Mouse (Mus musculus) G1E (cell line): ENCODE results near the gene Dnah17. TPM values are rescaled to one million over a fixed set of nuclear protein-coding genes. Genes with fewer than 3 reads are reported as not detected.

Source experiments
- ATAC-seq: 2 replicates; pipeline ENCODE4 v1.8.0; 2016; ENCODE audit warnings: mild to moderate bottlenecking; ENCODE audit not compliant: insufficient number of reproducible peaks, poor library complexity, low FRiP score, severe bottlenecking; ENCODE audit errors: extremely low read depth
- DNase-seq: peaks from one replicate; pipeline ENCODE4 v3.0.0; 2012; ENCODE audit warnings: low spot score
- H3K27me3 ChIP-seq: 2 replicates; pipeline ENCODE4 v1.6.1; 2012; ENCODE audit warnings: mild to moderate bottlenecking, low read length, inconsistent platforms; ENCODE audit not compliant: insufficient read depth
- H3K36me3 ChIP-seq: replicated peaks from 2 replicates; pipeline ENCODE3; 2012; ENCODE audit warnings: mild to moderate bottlenecking, inconsistent platforms
- H3K4me1 ChIP-seq: 2 replicates; pipeline ENCODE4 v1.6.1; 2012; ENCODE audit warnings: low read depth, low read length, inconsistent platforms, mixed read lengths; ENCODE audit not compliant: insufficient read depth
- H3K4me3 ChIP-seq: 2 replicates; pipeline ENCODE4 v1.5.1; 2012; ENCODE audit warnings: low read depth, mild to moderate bottlenecking, inconsistent platforms, low read length, moderate library complexity, mixed read lengths
- H3K9me3 ChIP-seq: replicated peaks from 2 replicates; pipeline ENCODE4 v1.6.1; 2012; ENCODE audit warnings: inconsistent platforms
- CTCF ChIP-seq: IDR thresholded peaks from 2 replicates; pipeline ENCODE4 v1.5.1; 2012; ENCODE audit warnings: low read depth, low read length, inconsistent platforms, mixed read lengths
- GATA1 ChIP-seq: IDR thresholded peaks from 2 replicates; pipeline ENCODE4 v1.6.1; 2012; ENCODE audit warnings: borderline replicate concordance, low read length, inconsistent platforms, mixed read lengths
- GATA2 ChIP-seq: IDR thresholded peaks from 2 replicates; pipeline ENCODE4 v1.6.1; 2012; ENCODE audit warnings: low read depth, low read length, inconsistent platforms, borderline replicate concordance
- POLR2AphosphoS5 ChIP-seq: IDR thresholded peaks from 2 replicates; pipeline ENCODE4 v1.6.1; 2012; ENCODE audit warnings: low read depth, low read length, inconsistent platforms; ENCODE audit not compliant: insufficient replicate concordance
- TAL1 ChIP-seq: conservative IDR thresholded peaks from 2 replicates; pipeline ENCODE4 v1.6.1; 2012; ENCODE audit warnings: low read depth, low read length, inconsistent platforms, mixed read lengths
- polyA plus RNA-seq: library from polyadenylated mRNA; stranded (reverse); fragments of >175 nt; gene quantifications from 2 replicates; pipeline ENCODE4 v1.2.3, GENCODE M21; 2012
- total RNA-seq, 2 experiments: library from RNA; stranded (forward) in 1 of 2; stranded (reverse) in 1 of 2; fragments of 200-1000 nt in 1 of 2; fragments of >200 nt in 1 of 2; fragmentation: Nextera tagmentation in 1 of 2; gene quantifications; 2 replicates each; pipeline ENCODE4 v1.2.3; 2014 to 2017

Gene Dnah17
- total and polyA plus RNA-seq, 3 experiments = 0.11 TPM; not detected in 2

DNA sequence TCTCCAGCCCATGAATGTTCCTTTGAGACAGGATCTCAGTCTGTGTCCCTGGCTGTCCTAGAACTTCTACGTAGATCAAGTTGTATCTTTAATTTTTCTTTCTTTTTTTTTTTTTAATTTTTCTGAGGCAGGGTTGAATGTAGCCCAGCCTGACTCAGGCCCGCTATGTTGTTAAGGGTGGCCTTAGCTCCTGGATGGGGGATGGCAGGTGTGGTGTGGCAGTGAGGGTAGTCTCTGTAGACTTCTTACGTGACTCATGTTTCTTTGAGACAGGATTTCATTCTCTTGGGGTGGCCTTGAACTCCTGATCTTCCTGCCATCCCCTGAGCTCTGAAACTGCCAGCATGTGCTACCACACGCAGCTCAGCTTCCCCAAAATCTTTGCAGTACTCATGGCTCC lies 141.2 kb downstream of the Dnah17 start:
- ATAC-seq = no peak
- TF ChIP-seq GATA1 (no peak), TAL1 (no peak), GATA2 (no peak), CTCF (no peak), POLR2AphosphoS5 (no peak)
- H3K36me3 ChIP-seq = peaks cover 38% of the 10 kb centered on the region
- no peak for DNase-seq
- H3K9me3 ChIP-seq = no peaks in the 10 kb centered on the region
- H3K27me3 ChIP-seq = no peaks in the 10 kb centered on the region
- peaks cover 74% of the 10 kb centered on the region for H3K4me1 ChIP-seq
- H3K4me3 ChIP-seq = peak overlapping the region; percentile 18; the same call in 1 of the 2 replicates

DNA sequence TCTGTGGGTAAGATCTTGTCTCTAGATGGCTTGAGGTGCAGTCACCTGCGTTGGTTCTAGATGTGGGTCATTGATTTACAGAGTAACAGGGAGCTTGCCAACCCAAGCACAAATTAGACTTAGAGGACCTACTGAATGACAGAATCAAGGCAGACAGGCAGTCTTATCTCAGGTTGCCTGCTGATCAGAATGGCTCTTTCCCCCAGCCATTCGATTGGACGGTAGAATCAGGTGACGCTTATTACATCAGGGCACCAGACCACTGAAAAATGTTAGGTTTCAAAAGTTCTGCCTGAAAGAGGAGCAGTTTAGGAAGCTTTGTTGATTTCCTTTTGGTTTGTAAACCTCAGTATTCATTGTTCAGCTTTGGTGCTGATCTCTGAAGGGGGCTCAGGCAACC lies 142.5 kb downstream of the Dnah17 start:
- TF ChIP-seq GATA2 (no peak), TAL1 (0 out of 2 replicates have a peak, but pooled peaks have one; percentile 35)
- H3K4me1 ChIP-seq = peaks cover 62% of the 10 kb centered on the region
- H3K4me3 ChIP-seq = peak overlapping the region; percentile 95
- H3K36me3 ChIP-seq = peaks cover 28% of the 10 kb centered on the region
- no peaks in the 10 kb centered on the region for H3K9me3 ChIP-seq
- H3K27me3 ChIP-seq = peaks cover 8% of the 10 kb centered on the region
- DNase-seq = peak; percentile 77
- ATAC-seq = peak; percentile 78

DNA sequence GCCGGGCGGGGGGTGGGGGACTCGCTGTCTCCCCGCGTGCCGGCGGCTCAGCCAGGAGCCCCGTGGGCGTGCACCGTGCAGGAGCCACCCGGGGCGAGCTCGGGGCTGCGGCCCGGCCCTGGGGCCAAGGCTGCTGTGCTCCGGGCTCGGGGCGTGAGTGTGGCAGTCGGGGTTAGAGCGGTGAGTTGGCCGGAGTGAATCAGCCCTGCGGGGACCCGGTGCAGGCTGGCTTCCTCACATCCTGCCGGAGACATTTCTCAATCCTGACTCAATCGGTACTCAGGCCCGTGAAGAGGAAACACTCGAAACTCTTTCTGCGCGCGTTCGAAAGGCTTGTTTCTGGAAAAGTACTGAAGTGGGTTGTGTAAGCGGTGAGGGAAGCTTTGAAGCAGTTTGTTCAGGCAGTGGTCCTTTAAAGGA lies 143.4 kb downstream of the Dnah17 start:
- Histone ChIP-seq H3K9me3 (no peaks in the 10 kb centered on the region), H3K4me3 (peak overlapping the region; percentile 95), H3K4me1 (peaks cover 52% of the 10 kb centered on the region), H3K36me3 (peaks cover 18% of the 10 kb centered on the region), H3K27me3 (peaks cover 18% of the 10 kb centered on the region)
- TF ChIP-seq CTCF (no peak), TAL1 (no peak), GATA1 (no peak), GATA2 (no peak), POLR2AphosphoS5 (no peak)
- ATAC-seq = no peak
- DNase-seq = no peak

DNA sequence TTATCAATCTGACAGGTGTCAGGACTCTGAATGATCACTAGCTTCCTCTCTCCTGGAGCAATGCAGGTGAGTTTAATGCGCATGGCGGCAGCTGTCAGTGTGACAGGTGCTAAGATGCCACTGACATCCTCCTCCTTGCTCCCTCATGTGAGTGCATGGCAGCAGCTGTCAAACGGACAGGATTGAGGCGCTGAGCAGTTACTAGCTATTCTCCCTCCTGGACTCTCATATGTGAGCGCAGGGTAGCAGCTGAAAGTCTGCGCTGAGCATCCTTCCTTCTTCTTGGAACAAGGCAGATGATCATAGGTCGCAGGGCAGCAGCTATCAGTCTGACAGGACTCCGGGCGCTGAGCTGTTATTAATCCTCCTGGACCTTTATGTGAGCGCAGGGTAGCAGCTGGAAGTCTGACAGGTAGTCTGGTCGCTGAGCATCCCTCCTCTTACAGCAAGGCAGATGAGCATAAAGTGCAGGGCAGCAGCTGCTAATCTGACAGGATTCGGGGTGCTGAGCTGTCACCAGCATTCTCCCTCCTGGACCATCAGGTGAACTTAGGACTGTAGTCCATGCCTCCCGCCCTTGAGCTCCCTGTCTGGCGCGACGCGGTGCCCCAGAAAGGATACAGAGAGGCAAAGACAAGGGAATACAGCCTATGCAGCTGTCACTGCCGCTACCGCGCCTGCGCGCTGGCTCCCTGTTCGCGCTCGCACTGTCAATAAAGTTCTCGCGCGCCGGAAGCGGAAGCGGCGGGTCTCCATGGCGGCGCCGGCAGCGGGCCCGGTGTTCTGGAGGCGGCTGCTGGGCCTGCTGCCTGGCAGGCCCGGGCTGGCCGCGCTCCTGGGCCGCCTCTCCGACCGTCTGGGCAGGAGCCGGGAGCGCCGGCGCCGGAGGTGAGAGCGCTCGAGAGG lies 144.1 kb downstream of the Dnah17 start, which contains the start of gene Pgs1:
Gene Pgs1, plus strand, starts transcription at position 167 of the 906 bp plus-strand sequence.
- DNase-seq (peak; percentile 59), ATAC-seq (peak; percentile 47)
- Histone ChIP-seq H3K27me3 (peaks cover 22% of the 10 kb centered on the region), H3K4me1 (peaks cover 46% of the 10 kb centered on the region), H3K9me3 (no peaks in the 10 kb centered on the region), H3K4me3 (peak within 1 kb of the TSS; percentile 95), H3K36me3 (peaks cover 12% of the 10 kb centered on the region)
- TF ChIP-seq GATA2 = no peak
- no peak for TF ChIP-seq GATA1
- TF ChIP-seq CTCF = no peak

DNA sequence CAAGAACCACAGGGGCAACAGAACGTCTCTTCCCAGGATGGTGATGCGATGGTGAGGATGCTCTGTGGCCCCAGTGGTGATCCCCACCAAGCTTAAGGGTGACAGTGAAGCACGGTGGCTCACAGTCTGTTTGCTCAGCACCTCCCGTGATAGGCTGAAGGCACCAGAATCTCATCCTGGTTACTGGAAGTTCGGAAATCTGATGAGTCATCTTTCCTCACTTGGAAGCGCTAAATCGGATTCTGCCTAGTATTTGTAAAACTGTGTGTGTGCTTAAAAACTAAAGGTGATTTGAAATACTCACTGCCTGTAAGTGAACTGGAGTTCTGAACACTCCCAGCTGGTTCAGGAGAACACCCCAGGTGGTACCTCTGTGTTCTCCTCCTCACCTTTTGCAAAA lies 146.7 kb downstream of the Dnah17 start:
- no peak overlapping the region for H3K4me3 ChIP-seq
- H3K4me1 ChIP-seq = peaks cover 21% of the 10 kb centered on the region
- H3K27me3 ChIP-seq = peaks cover 45% of the 10 kb centered on the region
- ATAC-seq (no peak), DNase-seq (no peak)
- H3K9me3 ChIP-seq = no peaks in the 10 kb centered on the region
- no peak for TF ChIP-seq CTCF
- TF ChIP-seq POLR2AphosphoS5 = no peak
- TF ChIP-seq GATA2 = no peak
- TF ChIP-seq GATA1 = no peak
- TF ChIP-seq TAL1 = no peak
- H3K36me3 ChIP-seq = no peaks in the 10 kb centered on the region

DNA sequence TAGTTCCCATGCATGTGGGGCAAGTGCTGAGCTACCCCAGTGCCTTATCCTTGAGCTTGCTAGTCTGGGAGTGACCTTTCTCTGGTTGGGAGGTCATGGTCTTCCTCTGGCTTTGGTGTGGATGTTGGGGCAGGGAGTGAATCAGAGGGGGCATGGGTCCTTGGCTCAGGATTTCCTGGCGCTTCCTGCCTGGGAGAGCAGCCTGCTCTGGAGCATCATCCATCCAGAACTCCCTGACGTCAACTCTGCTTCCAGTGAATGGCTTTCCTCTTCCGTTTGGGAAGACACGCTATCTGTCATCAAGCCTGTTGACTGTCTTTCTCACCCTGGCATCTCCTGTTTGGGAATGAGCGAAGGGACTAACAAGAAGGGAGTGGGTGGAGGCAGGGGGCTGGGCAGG lies 148.0 kb downstream of the Dnah17 start:
- no peak for TF ChIP-seq GATA1
- no peak for TF ChIP-seq GATA2
- TF ChIP-seq TAL1 = no peak
- no peak for TF ChIP-seq POLR2AphosphoS5
- TF ChIP-seq CTCF = no peak
- Histone ChIP-seq H3K27me3 (peaks cover 56% of the 10 kb centered on the region), H3K9me3 (no peaks in the 10 kb centered on the region), H3K4me1 (peaks cover 9% of the 10 kb centered on the region), H3K36me3 (no peaks in the 10 kb centered on the region), H3K4me3 (no peak overlapping the region)
- ATAC-seq (no peak), DNase-seq (no peak)
